Mouse (Mus musculus) subcutaneous adipose tissue, adult 2 months (tissue): ENCODE results near the gene Apba2. TPM values are rescaled to one million over a fixed set of nuclear protein-coding genes. Genes with fewer than 3 reads are reported as not detected.

Experiments
- polyA plus RNA-seq: library from polyadenylated mRNA; depleted of rRNA; stranded (reverse); fragments of >200 nt; gene quantifications from 2 replicates; pipeline ENCODE4 v1.2.3, GENCODE M21; 2012; ENCODE audit warnings: low replicate concordance; rRNA removed

The Apba2 gene
- polyA plus RNA-seq: 0.44 and 1.7 TPM in 2 replicates

DNA sequence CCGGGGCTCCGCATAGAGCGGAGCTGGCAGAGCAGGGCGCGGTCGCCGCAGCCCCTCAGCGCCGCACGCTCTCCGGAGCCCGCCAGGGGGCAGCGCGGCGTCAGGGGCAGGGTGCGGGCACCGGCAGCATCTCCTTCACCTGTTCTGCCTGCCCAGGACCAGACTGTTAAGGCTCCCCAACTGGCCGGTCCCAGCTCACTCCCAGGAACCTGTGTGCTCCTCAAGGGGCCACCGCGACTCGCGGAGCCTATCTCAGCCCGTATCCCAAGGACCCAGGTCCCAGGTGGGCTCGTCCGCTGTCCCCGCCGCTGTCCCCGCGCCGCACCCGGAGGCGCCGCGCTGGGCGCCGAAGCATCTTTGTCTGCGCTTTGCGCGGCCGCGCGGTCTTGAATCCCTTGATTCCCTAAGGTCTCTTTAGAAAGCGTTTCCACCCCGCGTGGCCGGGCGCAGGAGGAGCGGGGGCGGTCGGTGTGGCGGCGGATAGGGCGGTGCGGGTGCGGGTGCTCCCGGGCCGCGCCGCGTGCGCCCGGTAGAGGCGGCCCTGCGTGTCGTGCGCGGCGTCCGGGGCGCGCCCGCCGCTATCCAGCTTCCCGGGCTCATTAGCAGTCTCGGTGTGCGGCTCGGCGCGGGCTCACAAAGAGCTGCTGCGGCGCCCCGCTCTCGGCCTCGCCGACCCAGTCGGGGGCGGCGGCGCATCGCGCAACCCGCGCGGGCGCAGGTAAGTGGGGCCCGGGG lies at the start of gene Apba2:
Gene Apba2, plus strand, starts transcription at position 171 of the 735 bp plus-strand sequence.

Other genes starting within 250 kb of the Apba2 start
- 11.2 and 11.5 TPM in 2 replicates for gene Mtmr10, start 214.1 kb upstream of the Apba2 start, polyA plus RNA-seq
- gene Fan1, start 127.6 kb upstream of the Apba2 start, polyA plus RNA-seq: 4.6 and 5.1 TPM in 2 replicates
- gene Mphosph10, start 109.4 kb upstream of the Apba2 start, polyA plus RNA-seq: 1.0 and 1.8 TPM in 2 replicates
- gene Mcee, start 109.1 kb upstream of the Apba2 start, polyA plus RNA-seq: 27.0 and 59.4 TPM in 2 replicates